Mouse (Mus musculus): Measurements from ENCODE around the gene Akr1cl. TPM values are rescaled to one million over a fixed set of nuclear protein-coding genes. Genes with fewer than 3 reads are reported as not detected.

Gene Akr1cl
- polyA plus RNA-seq, 1 experiment from 2014 or later = 0.78 TPM

- 37% methylated on average over 8 of the region's 8 CpGs for WGBS
- H3K4me3 ChIP-seq = no peak overlapping the region
- H3K27me3 ChIP-seq (replicated peaks) = 0 out of 2 replicates have a peak, but pooled peaks cover 3% of the 10 kb centered on the region
- H3K9ac ChIP-seq = no peak overlapping the region
- no peak for ATAC-seq (ENCODE audit: insufficient number of reproducible peaks, low FRiP score)
- no peak overlapping the region for H3K27ac ChIP-seq (ENCODE audit: poor library complexity, severe bottlenecking)
- H3K4me1 ChIP-seq (replicated peaks) = no peaks in the 10 kb centered on the region
- peak overlapping the region; percentile 43 for H3K4me2 ChIP-seq
- no peaks in the 10 kb centered on the region for H3K36me3 ChIP-seq
- H3K9me3 ChIP-seq (replicated peaks) = no peaks in the 10 kb centered on the region
These were observed 14.0 kb upstream of the Akr1cl start for GRCm38 (mm10) chr1:65046401-65047109.

- Histone ChIP-seq H3K27me3 (replicated peaks) (0 out of 2 replicates have a peak, but pooled peaks cover 3% of the 10 kb centered on the region), H3K36me3 (no peaks in the 10 kb centered on the region), H3K9me3 (replicated peaks) (no peaks in the 10 kb centered on the region), H3K9ac (no peak overlapping the region), H3K27ac (ENCODE audit: poor library complexity, severe bottlenecking) (no peak overlapping the region), H3K4me3 (no peak overlapping the region), H3K4me2 (no peak overlapping the region), H3K4me1 (replicated peaks) (peaks cover 5% of the 10 kb centered on the region; the same call in 1 of the 2 replicates)
- ATAC-seq (ENCODE audit: insufficient number of reproducible peaks, low FRiP score) = no peak
- WGBS = 87% methylated on average over 2 of the region's 2 CpGs
These were observed 10.9 kb upstream of the Akr1cl start for GRCm38 (mm10) chr1:65043433-65043832.

- Histone ChIP-seq H3K9me3 (replicated peaks) (0 out of 2 replicates have a peak, but pooled peaks cover 3% of the 10 kb centered on the region), H3K4me2 (no peak overlapping the region), H3K36me3 (no peaks in the 10 kb centered on the region), H3K27me3 (replicated peaks) (0 out of 2 replicates have a peak, but pooled peaks cover 3% of the 10 kb centered on the region), H3K4me3 (no peak overlapping the region), H3K4me1 (replicated peaks) (peaks cover 5% of the 10 kb centered on the region; the same call in 1 of the 2 replicates), H3K9ac (no peak overlapping the region), H3K27ac (ENCODE audit: poor library complexity, severe bottlenecking) (no peak overlapping the region)
- ATAC-seq (ENCODE audit: insufficient number of reproducible peaks, low FRiP score) = no peak
- WGBS = 83% methylated on average over 3 of the region's 3 CpGs
These were observed 9.3 kb upstream of the Akr1cl start for GRCm38 (mm10) chr1:65041837-65042236.

- H3K27me3 ChIP-seq (replicated peaks) = 0 out of 2 replicates have a peak, but pooled peaks cover 3% of the 10 kb centered on the region
- peaks cover 5% of the 10 kb centered on the region; the same call in 1 of the 2 replicates for H3K4me1 ChIP-seq (replicated peaks)
- H3K4me3 ChIP-seq = no peak overlapping the region
- 65% methylated on average over 6 of the region's 6 CpGs for WGBS
- no peak overlapping the region for H3K4me2 ChIP-seq
- no peak overlapping the region for H3K9ac ChIP-seq
- no peak overlapping the region for H3K27ac ChIP-seq (ENCODE audit: poor library complexity, severe bottlenecking)
- 0 out of 2 replicates have a peak, but pooled peaks cover 3% of the 10 kb centered on the region for H3K9me3 ChIP-seq (replicated peaks)
- H3K36me3 ChIP-seq = no peaks in the 10 kb centered on the region
- no peak for ATAC-seq (ENCODE audit: insufficient number of reproducible peaks, low FRiP score)
These were observed 8.2 kb upstream of the Akr1cl start for GRCm38 (mm10) chr1:65040806-65041205.

- 70% methylated on average over 3 of the region's 3 CpGs for WGBS
- H3K4me1 ChIP-seq (replicated peaks) = peaks cover 5% of the 10 kb centered on the region; the same call in 1 of the 2 replicates
- H3K36me3 ChIP-seq = no peaks in the 10 kb centered on the region
- H3K9me3 ChIP-seq (replicated peaks) = 0 out of 2 replicates have a peak, but pooled peaks cover 3% of the 10 kb centered on the region
- H3K9ac ChIP-seq = no peak overlapping the region
- no peaks in the 10 kb centered on the region for H3K27me3 ChIP-seq (replicated peaks)
- H3K4me2 ChIP-seq = no peak overlapping the region
- H3K27ac ChIP-seq (ENCODE audit: poor library complexity, severe bottlenecking) = no peak overlapping the region
- no peak for ATAC-seq (ENCODE audit: insufficient number of reproducible peaks, low FRiP score)
- H3K4me3 ChIP-seq = no peak overlapping the region
These were observed 7.1 kb upstream of the Akr1cl start for GRCm38 (mm10) chr1:65039679-65040078.

- Histone ChIP-seq H3K27ac (ENCODE audit: poor library complexity, severe bottlenecking) (no peak overlapping the region), H3K4me3 (no peak overlapping the region), H3K36me3 (no peaks in the 10 kb centered on the region), H3K4me1 (replicated peaks) (peaks cover 5% of the 10 kb centered on the region; the same call in 1 of the 2 replicates), H3K4me2 (no peak overlapping the region), H3K27me3 (replicated peaks) (no peaks in the 10 kb centered on the region), H3K9ac (no peak overlapping the region), H3K9me3 (replicated peaks) (0 out of 2 replicates have a peak, but pooled peaks cover 3% of the 10 kb centered on the region)
- WGBS = 53% methylated on average over 2 of the region's 2 CpGs
- no peak for ATAC-seq (ENCODE audit: insufficient number of reproducible peaks, low FRiP score)
These were observed 5.0 kb upstream of the Akr1cl start for GRCm38 (mm10) chr1:65037542-65037941.

GRCm38 (mm10) chr1:65035513-65035912, 3.0 kb upstream of the Akr1cl start:
- Histone ChIP-seq H3K27ac (ENCODE audit: poor library complexity, severe bottlenecking) (no peak overlapping the region), H3K4me3 (no peak overlapping the region), H3K4me2 (no peak overlapping the region), H3K9ac (no peak overlapping the region), H3K27me3 (replicated peaks) (no peaks in the 10 kb centered on the region), H3K36me3 (no peaks in the 10 kb centered on the region), H3K9me3 (replicated peaks) (0 out of 2 replicates have a peak, but pooled peaks cover 3% of the 10 kb centered on the region), H3K4me1 (replicated peaks) (no peaks in the 10 kb centered on the region)
- WGBS = 53% methylated on average over 3 of the region's 3 CpGs
- no peak for ATAC-seq (ENCODE audit: insufficient number of reproducible peaks, low FRiP score)

- Histone ChIP-seq H3K4me1 (replicated peaks) (peaks cover 3% of the 10 kb centered on the region; the same call in 1 of the 2 replicates), H3K36me3 (no peaks in the 10 kb centered on the region), H3K9me3 (replicated peaks) (no peaks in the 10 kb centered on the region), H3K4me3 (no peak overlapping the region), H3K27ac (ENCODE audit: poor library complexity, severe bottlenecking) (no peak overlapping the region), H3K4me2 (no peak overlapping the region), H3K9ac (no peak overlapping the region), H3K27me3 (replicated peaks) (no peaks in the 10 kb centered on the region)
- 70% methylated on average over 9 of the region's 9 CpGs for WGBS
- no peak for ATAC-seq (ENCODE audit: insufficient number of reproducible peaks, low FRiP score)
These were observed 4.4 kb downstream of the Akr1cl start for GRCm38 (mm10) chr1:65028206-65028605.

- 85% methylated on average over 4 of the region's 4 CpGs for whole genome bisulfite sequencing
- Histone ChIP-seq H3K9ac (no peak overlapping the region), H3K36me3 (no peaks in the 10 kb centered on the region), H3K27me3 (replicated peaks) (no peaks in the 10 kb centered on the region), H3K4me3 (no peak overlapping the region), H3K27ac (ENCODE audit: poor library complexity, severe bottlenecking) (no peak overlapping the region), H3K9me3 (replicated peaks) (no peaks in the 10 kb centered on the region), H3K4me2 (no peak overlapping the region), H3K4me1 (replicated peaks) (no peaks in the 10 kb centered on the region)
- no peak for ATAC-seq (ENCODE audit: insufficient number of reproducible peaks, low FRiP score)
These were observed 19.8 kb downstream of the Akr1cl start for GRCm38 (mm10) chr1:65012726-65013125.

GRCm38 (mm10) chr1:65010153-65010552, 22.4 kb downstream of the Akr1cl start:
- H3K36me3 ChIP-seq = no peaks in the 10 kb centered on the region
- no peak overlapping the region for H3K9ac ChIP-seq
- H3K4me1 ChIP-seq (replicated peaks) = no peaks in the 10 kb centered on the region
- no peaks in the 10 kb centered on the region for H3K9me3 ChIP-seq (replicated peaks)
- 15% methylated on average over 9 of the region's 9 CpGs for WGBS
- H3K4me3 ChIP-seq = no peak overlapping the region
- ATAC-seq (ENCODE audit: insufficient number of reproducible peaks, low FRiP score) = no peak
- H3K27me3 ChIP-seq (replicated peaks) = no peaks in the 10 kb centered on the region
- no peak overlapping the region for H3K4me2 ChIP-seq
- no peak overlapping the region for H3K27ac ChIP-seq (ENCODE audit: poor library complexity, severe bottlenecking)

GRCm38 (mm10) chr1:65005575-65005974, 27.0 kb downstream of the Akr1cl start:
- WGBS = 91% methylated on average over 6 of the region's 6 CpGs
- Histone ChIP-seq H3K27me3 (replicated peaks) (no peaks in the 10 kb centered on the region), H3K9ac (no peak overlapping the region), H3K4me1 (replicated peaks) (no peaks in the 10 kb centered on the region), H3K4me2 (no peak overlapping the region), H3K9me3 (replicated peaks) (no peaks in the 10 kb centered on the region), H3K36me3 (no peaks in the 10 kb centered on the region), H3K27ac (ENCODE audit: poor library complexity, severe bottlenecking) (no peak overlapping the region), H3K4me3 (no peak overlapping the region)
- no peak for ATAC-seq (ENCODE audit: insufficient number of reproducible peaks, low FRiP score)

Data from heart, embryonic 12.5 days (tissue).